Mouse (Mus musculus): Measurements from ENCODE around the gene Asb12. TPM values are rescaled to one million over a fixed set of nuclear protein-coding genes. Genes with fewer than 3 reads are reported as not detected.

The Asb12 gene
- polyA plus RNA-seq (2017; shearing (Covaris generic)) = not detected

GRCm38 (mm10) chrX:95557887-95558286, at the start of gene Asb12, which contains the start of gene Pfn5:
Gene Asb12, minus strand, starts transcription at chrX:95557987.
Gene Pfn5, plus strand, starts transcription at chrX:95558104.

GRCm38 (mm10) chrX:95444776-95445111, 113.0 kb downstream of the Asb12 start, which contains the start of gene Amer1:
Gene Amer1, minus strand, starts transcription at chrX:95444872.

Other genes with a start within 250 kb of the Asb12 start
- gene Amer1, start 113.1 kb downstream of the Asb12 start, polyA plus RNA-seq (2017; shearing (Covaris generic)) = 5.0 TPM
- not detected for gene Pfn5, start 117 bp upstream of the Asb12 start, polyA plus RNA-seq (2017; shearing (Covaris generic))
- 6.9 TPM for gene Zc4h2, start 100.5 kb upstream of the Asb12 start, polyA plus RNA-seq (2017; shearing (Covaris generic))
- 1.6 TPM for gene Zc3h12b, start 153.7 kb upstream of the Asb12 start, polyA plus RNA-seq (2017; shearing (Covaris generic))